Mouse (Mus musculus) stomach, postnatal 0 days (tissue): ENCODE results near the gene Rab4b. TPM values are rescaled to one million over a fixed set of nuclear protein-coding genes. Genes with fewer than 3 reads are reported as not detected.

Source experiments
- ATAC-seq: fragments of 200-750 bp; cut with Nextera tagmentation; 2 replicates; pipeline ENCODE4 v1.8.0; 2017; ENCODE audit not compliant: low FRiP score, low TSS enrichment
- DNase-seq: peaks from one replicate; pipeline ENCODE4 v3.0.0-alpha.2; 2016; ENCODE audit warnings: low spot score
- H3K27ac ChIP-seq: fragments of 300-500 bp; sonication (generic); replicated peaks from 2 replicates; pipeline ENCODE4 v1.5.1; 2014; ENCODE audit warnings: mild to moderate bottlenecking, control low read depth
- H3K27me3 ChIP-seq: fragments of 300-500 bp; sonication (generic); 2 replicates; pipeline ENCODE4 v1.6.1; 2014; ENCODE audit warnings: low read length; ENCODE audit not compliant: control insufficient read depth, insufficient read depth
- H3K36me3 ChIP-seq: fragments of 300-500 bp; sonication (generic); 2 replicates; pipeline ENCODE4 v1.6.1; 2014; ENCODE audit warnings: low read length, mixed read lengths; ENCODE audit not compliant: control insufficient read depth, insufficient read depth
- H3K4me1 ChIP-seq: fragments of 300-500 bp; sonication (generic); replicated peaks from 2 replicates; pipeline ENCODE4 v1.6.1; 2014; ENCODE audit warnings: antibody characterized with exemption; ENCODE audit not compliant: control insufficient read depth, insufficient read depth
- H3K4me2 ChIP-seq: fragments of 300-500 bp; sonication (generic); replicated peaks from 2 replicates; pipeline ENCODE4 v1.6.1; 2014; ENCODE audit warnings: low read depth, mild to moderate bottlenecking, control low read depth, moderate library complexity
- H3K4me3 ChIP-seq: fragments of 300-500 bp; sonication (generic); 2 replicates; pipeline ENCODE4 v1.5.1; 2014; ENCODE audit warnings: low read depth, low read length, control low read depth
- H3K9ac ChIP-seq: fragments of 300-500 bp; sonication (generic); 2 replicates; pipeline ENCODE4 v1.6.1; 2014; ENCODE audit warnings: mild to moderate bottlenecking, low read length, control low read depth, mixed read lengths
- H3K9me3 ChIP-seq: fragments of 300-500 bp; sonication (generic); 2 replicates; pipeline ENCODE4 v1.6.1; 2016; ENCODE audit warnings: low read length; ENCODE audit not compliant: control insufficient read depth
- CTCF ChIP-seq: IDR thresholded peaks from 2 replicates; pipeline ENCODE4 v1.5.1; 2016; ENCODE audit warnings: antibody characterized with exemption, low read depth, mild to moderate bottlenecking, moderate library complexity
- EP300 ChIP-seq: optimal IDR thresholded peaks from 2 replicates; pipeline ENCODE3; 2016; ENCODE audit warnings: antibody characterized with exemption
- WGBS: fragments of 180-500 bp; shearing (Covaris S2); extraction: QIAGEN DNeasy Blood & Tissue Kit; methylation state at CpG from one replicate; pipeline ENCODE4 v1.1.7; 2014; 5-methylcytosine and 5-hydroxymethylcytosine counted together
- microRNA counts: library from miRNA; unstranded; fragments of <30 nt; microRNA quantifications from one replicate; lab custom pipeline; 2015
- microRNA-seq: library from miRNA; unstranded; fragments of <30 nt; microRNA quantifications from one replicate; pipeline ENCODE4, GENCODE M21; 2016
- polyA plus RNA-seq: library from polyadenylated mRNA; unstranded; fragments of >200 nt; fragmentation: Nextera tagmentation; extraction: Ambion mirVana; gene quantifications from 2 replicates; pipeline ENCODE4 v1.2.1, GENCODE M21; 2015

Gene Rab4b
- polyA plus RNA-seq, 1 experiment from 2014 or later: 72.2 TPM

GRCm38 (mm10) chr7:27129811-27130210 is 48.9 kb downstream of the Rab4b start:
- Histone ChIP-seq H3K4me3 (no peak overlapping the region), H3K36me3 (no peaks in the 10 kb centered on the region), H3K9me3 (no peaks in the 10 kb centered on the region), H3K27ac (no peak overlapping the region), H3K4me1 (no peaks in the 10 kb centered on the region), H3K9ac (no peak overlapping the region), H3K27me3 (no peaks in the 10 kb centered on the region), H3K4me2 (no peak overlapping the region)
- DNase-seq (no peak), ATAC-seq (no peak)
- TF ChIP-seq EP300 (no peak), CTCF (no peak)
- WGBS: 85% methylated on average over 12 of the region's 12 CpGs

GRCm38 (mm10) chr7:27128946-27129345 is 49.8 kb downstream of the Rab4b start:
- DNase-seq (no peak), ATAC-seq (no peak)
- Histone ChIP-seq H3K27me3 (no peaks in the 10 kb centered on the region), H3K36me3 (no peaks in the 10 kb centered on the region), H3K27ac (no peak overlapping the region), H3K9ac (no peak overlapping the region), H3K4me2 (no peak overlapping the region), H3K9me3 (no peaks in the 10 kb centered on the region), H3K4me1 (no peaks in the 10 kb centered on the region), H3K4me3 (no peak overlapping the region)
- TF ChIP-seq EP300: no peak
- TF ChIP-seq CTCF: no peak
- 59% methylated on average over 13 of the region's 13 CpGs for WGBS

- Histone ChIP-seq H3K9me3 (no peaks in the 10 kb centered on the region), H3K4me3 (no peak overlapping the region), H3K9ac (no peak overlapping the region), H3K36me3 (no peaks in the 10 kb centered on the region), H3K27me3 (no peaks in the 10 kb centered on the region), H3K27ac (no peak overlapping the region), H3K4me1 (no peaks in the 10 kb centered on the region), H3K4me2 (no peak overlapping the region)
- ATAC-seq: peak; percentile 79
- 52% methylated on average over 3 of the region's 3 CpGs for WGBS
- peak; percentile 61 for DNase-seq
- no peak for TF ChIP-seq EP300
- peak; percentile 89 for TF ChIP-seq CTCF
Observed at GRCm38 (mm10) chr7:27128162-27128561, 50.5 kb downstream of the Rab4b start.

GRCm38 (mm10) chr7:27124969-27125368 is 53.7 kb downstream of the Rab4b start:
- 83% methylated on average over 4 of the region's 4 CpGs for WGBS
- no peak overlapping the region for H3K27ac ChIP-seq
- H3K36me3 ChIP-seq: no peaks in the 10 kb centered on the region

GRCm38 (mm10) chr7:27124305-27124832 is 54.3 kb downstream of the Rab4b start:
- TF ChIP-seq CTCF (no peak), EP300 (no peak)
- Histone ChIP-seq H3K4me1 (no peaks in the 10 kb centered on the region), H3K4me3 (no peak overlapping the region), H3K4me2 (no peak overlapping the region), H3K36me3 (no peaks in the 10 kb centered on the region), H3K27me3 (no peaks in the 10 kb centered on the region), H3K27ac (no peak overlapping the region), H3K9me3 (no peaks in the 10 kb centered on the region), H3K9ac (no peak overlapping the region)
- DNase-seq (no peak), ATAC-seq (no peak)
- WGBS: 62% methylated on average over 5 of the region's 5 CpGs

More at GRCm38 (mm10) chr7:27124969-27125368, 53.7 kb downstream of the Rab4b start:
- TF ChIP-seq CTCF: no peak
- TF ChIP-seq EP300: no peak
- H3K9me3 ChIP-seq: no peaks in the 10 kb centered on the region
- H3K4me3 ChIP-seq: no peak overlapping the region
- no peak overlapping the region for H3K9ac ChIP-seq
- no peaks in the 10 kb centered on the region for H3K4me1 ChIP-seq
- ATAC-seq (no peak), DNase-seq (no peak)
- H3K4me2 ChIP-seq: no peak overlapping the region
- H3K27me3 ChIP-seq: no peaks in the 10 kb centered on the region

GRCm38 (mm10) chr7:27119676-27120075 is 59.0 kb downstream of the Rab4b start, which contains the start of gene Cyp2f2:
TSS of gene Cyp2f2 (plus strand) at chr7:27119909.
- no peak within 1 kb of the TSS; the same call in 1 of the 2 replicates for H3K27ac ChIP-seq
- H3K4me1 ChIP-seq: no peaks in the 10 kb centered on the region
- DNase-seq: no peak
- H3K9ac ChIP-seq: no peak within 1 kb of the TSS
- H3K36me3 ChIP-seq: no peaks in the 10 kb centered on the region
- no peaks in the 10 kb centered on the region for H3K27me3 ChIP-seq
- peak within 1 kb of the TSS; percentile 25; the same call in 1 of the 2 replicates for H3K4me2 ChIP-seq
- H3K4me3 ChIP-seq: peak within 1 kb of the TSS; percentile 17; the same call in 1 of the 2 replicates
- 0 out of 2 replicates have a peak, but pooled peaks have one; percentile 18 for ATAC-seq
- no peaks in the 10 kb centered on the region for H3K9me3 ChIP-seq
- no peak for TF ChIP-seq CTCF
- TF ChIP-seq EP300: no peak

MicroRNA genes within 50 kb of the gene (microRNA counts, 519-probe panel; counts per million panel counts)
- not detected for microRNA mmu-miR-1191 (lab: Ali Mortazavi, UCI)

Small RNA genes within 50 kb of the gene (microRNA-seq; reads per million reads assigned to microRNA genes)
- 0.96 reads per million for gene Mir1191
- gene Mir3101: not detected

Other genes starting within 250 kb of the Rab4b start
- gene Cyp2a22, start 239.5 kb downstream of the Rab4b start, polyA plus RNA-seq: 0.02 TPM in 1 of 2 replicates, not detected in the other
- 0.05 and 0.08 TPM in 2 replicates for gene Cyp2a12, start 149.8 kb downstream of the Rab4b start, polyA plus RNA-seq
- gene Cyp2f2, start 59.0 kb downstream of the Rab4b start, polyA plus RNA-seq: 108 and 155 TPM in 2 replicates
- 0.11 TPM in 1 of 2 replicates, not detected in the other for gene Cyp2t4, start 25.2 kb downstream of the Rab4b start, polyA plus RNA-seq
- gene Egln2, start 12.1 kb downstream of the Rab4b start, polyA plus RNA-seq: 51.0 and 53.4 TPM in 2 replicates
- not detected in 2 replicates for gene Gm21983, start 2.2 kb upstream of the Rab4b start, polyA plus RNA-seq
- gene Mia, start 2.3 kb upstream of the Rab4b start, polyA plus RNA-seq: 7.3 and 8.7 TPM in 2 replicates
- 1.7 and 1.8 TPM in 2 replicates for gene BC024978, start 16.9 kb upstream of the Rab4b start, polyA plus RNA-seq
- 82.2 and 82.7 TPM in 2 replicates for gene Snrpa, start 17.4 kb upstream of the Rab4b start, polyA plus RNA-seq
- gene Itpkc, start 49.8 kb upstream of the Rab4b start, polyA plus RNA-seq: 11.6 and 12.2 TPM in 2 replicates
- 25.0 and 26.6 TPM in 2 replicates for gene Coq8b, start 54.1 kb upstream of the Rab4b start, polyA plus RNA-seq
- gene Numbl, start 79.5 kb upstream of the Rab4b start, polyA plus RNA-seq: 12.8 and 14.6 TPM in 2 replicates
- gene Ltbp4, start 158.8 kb upstream of the Rab4b start, polyA plus RNA-seq: 81.0 and 94.8 TPM in 2 replicates
- gene Shkbp1, start 177.1 kb upstream of the Rab4b start, polyA plus RNA-seq: 26.3 and 27.3 TPM in 2 replicates
- gene Gm20479, start 178.5 kb upstream of the Rab4b start, polyA plus RNA-seq: 0.28 and 0.57 TPM in 2 replicates